Mouse (Mus musculus) embryonic facial prominence, embryonic 14.5 days (tissue): ENCODE measurements around the gene Sema4d. TPM values are rescaled to one million over a fixed set of nuclear protein-coding genes. Genes with fewer than 3 reads are reported as not detected.
A peak's percentile ranks its signal among the peaks of the same experiment; 100 is the strongest.

Source experiments
- ATAC-seq: fragments of 200-750 bp; cut with Nextera tagmentation; 2 replicates; pipeline ENCODE4 v1.8.0; 2017; ENCODE audit warnings: low read depth, moderate number of reproducible peaks, moderate TSS enrichment
- DNase-seq: peaks from one replicate; pipeline ENCODE4 v3.0.0-alpha.2; 2015; ENCODE audit warnings: low spot score
- H3K27ac ChIP-seq: fragments of 300-500 bp; sonication (generic); replicated peaks from 2 replicates; pipeline ENCODE4 v1.5.1; 2014; ENCODE audit warnings: low read depth, mild to moderate bottlenecking, low read length, moderate library complexity
- H3K27me3 ChIP-seq: fragments of 300-500 bp; sonication (generic); replicated peaks from 2 replicates; pipeline ENCODE4 v1.6.1; 2014; ENCODE audit warnings: low read length; ENCODE audit not compliant: control insufficient read depth, insufficient read depth
- H3K36me3 ChIP-seq: fragments of 300-500 bp; sonication (generic); 2 replicates; pipeline ENCODE4 v1.6.1; 2014; ENCODE audit warnings: low read length, mixed read lengths; ENCODE audit not compliant: control insufficient read depth, insufficient read depth
- H3K4me1 ChIP-seq: fragments of 300-500 bp; sonication (generic); 2 replicates; pipeline ENCODE4 v1.6.1; 2014; ENCODE audit warnings: antibody characterized with exemption, low read length; ENCODE audit not compliant: control insufficient read depth, insufficient read depth
- H3K4me2 ChIP-seq: fragments of 300-500 bp; sonication (generic); 2 replicates; pipeline ENCODE4 v1.6.1; 2014; ENCODE audit warnings: low read depth, mild to moderate bottlenecking, low read length, moderate library complexity, mixed read lengths
- H3K4me3 ChIP-seq: fragments of 300-500 bp; sonication (generic); 2 replicates; pipeline ENCODE4 v1.5.1; 2014; ENCODE audit warnings: low read depth, mild to moderate bottlenecking, low read length
- H3K9ac ChIP-seq: fragments of 300-500 bp; sonication (generic); 2 replicates; pipeline ENCODE4 v1.6.1; 2014; ENCODE audit warnings: low read depth, mild to moderate bottlenecking, low read length, moderate library complexity, mixed read lengths
- H3K9me3 ChIP-seq: fragments of 300-500 bp; sonication (generic); 2 replicates; pipeline ENCODE4 v1.6.1; 2016; ENCODE audit warnings: low read length; ENCODE audit not compliant: control insufficient read depth
- WGBS: fragments of 180-500 bp; shearing (Covaris S2); extraction: QIAGEN DNeasy Blood & Tissue Kit; methylation state at CpG from one replicate; pipeline ENCODE4 v1.1.7; 2014; 5-methylcytosine and 5-hydroxymethylcytosine counted together
- polyA plus RNA-seq: library from polyadenylated mRNA; unstranded; fragments of >200 nt; fragmentation: Nextera tagmentation; extraction: Ambion mirVana; gene quantifications from 2 replicates; pipeline ENCODE4 v1.2.1, GENCODE M21; 2014

Gene Sema4d
- polyA plus RNA-seq, 1 experiment from 2014 or later, result 11.7 TPM

DNA sequence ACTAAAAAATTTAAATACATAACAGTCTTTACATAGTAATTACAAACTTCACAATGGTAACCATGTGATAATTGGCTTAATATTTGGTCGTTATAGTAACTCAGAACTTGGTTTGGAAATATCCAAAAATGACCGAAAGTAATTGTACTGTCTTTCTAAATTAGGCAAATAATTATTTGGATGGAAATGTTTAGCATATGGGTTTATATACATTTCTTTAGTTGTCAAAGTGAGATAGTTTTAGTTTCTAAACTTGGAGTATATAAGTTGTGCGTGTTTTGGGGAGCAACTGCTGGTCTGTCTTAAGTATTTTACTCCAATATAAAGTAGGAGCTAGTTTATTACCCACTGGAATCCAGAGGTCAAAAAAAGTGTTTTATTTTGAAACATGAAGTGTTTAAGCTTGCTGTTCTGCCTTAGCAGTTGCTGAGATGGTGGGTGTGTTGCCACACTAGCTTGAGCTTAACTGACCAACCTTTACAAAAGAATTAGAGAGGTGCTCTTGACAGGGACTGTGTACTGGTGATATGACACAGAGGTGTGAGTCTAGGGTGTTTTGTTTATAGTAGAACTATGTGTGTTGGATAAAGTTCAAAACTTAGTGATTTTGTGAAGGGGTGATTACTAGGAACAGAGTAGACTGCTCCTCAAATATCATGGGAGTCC is 147.1 kb downstream of the Sema4d start:
- Histone ChIP-seq H3K9me3 (no peaks in the 10 kb centered on the region), H3K4me3 (peak overlapping the region; percentile 78), H3K27ac (no peak overlapping the region), H3K27me3 (no peaks in the 10 kb centered on the region), H3K4me2 (peak overlapping the region; percentile 62), H3K36me3 (peaks cover 3% of the 10 kb centered on the region; the same call in 1 of the 2 replicates), H3K4me1 (peaks cover 19% of the 10 kb centered on the region; the same call in 1 of the 2 replicates), H3K9ac (peak overlapping the region; percentile 89)
- WGBS, result 15% methylated on average over 3 of the region's 3 CpGs
- ATAC-seq (no peak), DNase-seq (no peak)

DNA sequence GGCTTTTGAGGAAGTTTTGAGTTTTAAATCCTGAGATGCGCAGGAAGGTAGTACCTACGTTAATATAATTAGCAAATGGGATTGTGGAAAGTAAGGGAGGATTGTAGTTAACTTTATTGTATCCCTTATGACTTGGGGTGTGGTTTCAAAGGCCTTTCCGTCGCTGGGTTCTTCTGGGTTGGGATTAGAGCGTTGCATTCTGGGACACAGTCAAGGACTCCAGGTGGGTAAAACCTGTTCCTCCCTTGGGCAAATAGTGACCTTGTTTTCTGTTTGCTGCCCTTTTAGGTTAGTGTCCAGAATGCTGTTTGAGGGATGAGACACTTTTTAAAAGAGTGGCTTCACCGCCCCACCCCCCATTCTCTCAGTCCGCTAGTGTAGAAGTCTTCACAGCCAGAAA is 147.7 kb downstream of the Sema4d start:
- Histone ChIP-seq H3K36me3 (peaks cover 3% of the 10 kb centered on the region; the same call in 1 of the 2 replicates), H3K27me3 (no peaks in the 10 kb centered on the region), H3K27ac (peak overlapping the region; percentile 74), H3K4me3 (peak overlapping the region; percentile 78), H3K9ac (peak overlapping the region; percentile 89), H3K9me3 (no peaks in the 10 kb centered on the region), H3K4me2 (peak overlapping the region; percentile 62), H3K4me1 (peaks cover 17% of the 10 kb centered on the region; the same call in 1 of the 2 replicates)
- ATAC-seq (no peak), DNase-seq (peak; percentile 51)
- 0% methylated on average over 7 of the region's 7 CpGs for WGBS

DNA sequence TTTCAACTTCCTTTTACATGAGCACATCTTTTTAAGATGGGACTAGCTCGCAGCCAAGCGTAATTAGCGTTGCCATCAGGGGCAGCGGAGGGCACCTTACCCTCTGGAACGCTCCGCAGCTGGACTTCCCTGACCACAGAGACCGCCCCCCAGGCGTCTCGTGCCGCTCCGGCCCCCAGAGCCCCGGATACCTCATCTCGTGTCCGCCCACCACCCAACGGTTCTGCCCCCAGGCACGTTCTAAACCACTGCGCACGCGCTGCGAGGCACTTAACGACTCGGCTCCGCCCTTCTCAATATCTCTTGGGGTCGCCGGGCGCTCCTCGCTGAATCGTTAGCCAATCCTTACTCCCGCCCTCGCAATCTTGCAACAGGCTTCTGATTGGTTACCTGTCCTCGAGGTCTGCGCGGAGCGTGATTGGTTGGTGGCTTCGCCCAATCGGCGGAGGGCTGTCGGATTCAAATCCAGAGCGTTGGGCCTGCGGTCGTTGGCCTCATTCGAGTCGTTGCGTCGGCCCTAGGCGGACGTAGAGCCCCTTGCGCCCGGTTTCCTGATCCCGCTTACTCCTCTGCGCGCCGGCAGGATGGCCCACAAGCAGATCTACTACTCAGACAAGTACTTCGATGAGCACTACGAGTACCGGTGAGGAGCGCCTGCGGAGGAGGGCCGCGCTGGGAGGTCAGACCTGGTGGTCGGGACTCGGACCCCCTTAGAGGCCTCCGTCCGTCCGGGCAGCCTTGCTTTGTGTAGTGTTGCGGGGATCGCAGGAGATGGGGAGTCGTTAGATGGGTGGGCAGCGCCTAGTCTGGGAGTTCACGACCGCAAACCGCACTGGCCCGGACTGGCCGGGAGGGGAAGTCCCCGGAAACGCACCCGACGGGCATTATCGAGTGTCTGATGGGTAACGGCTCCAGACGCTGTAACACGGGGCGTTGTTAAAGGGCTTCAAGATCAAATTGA is 148.4 kb downstream of the Sema4d start, which contains the start of gene Cks2:
Cks2 (plus strand) TSS at position 404 of the 961 bp plus-strand sequence.
- peak; percentile 100 for DNase-seq
- peak within 1 kb of the TSS; percentile 78 for H3K4me3 ChIP-seq
- no peaks in the 10 kb centered on the region for H3K27me3 ChIP-seq
- H3K4me1 ChIP-seq, result peaks cover 15% of the 10 kb centered on the region; the same call in 1 of the 2 replicates
- H3K27ac ChIP-seq, result peak within 1 kb of the TSS; percentile 74
- under 1% methylated on average over 69 of the region's 83 CpGs for WGBS
- no peaks in the 10 kb centered on the region for H3K9me3 ChIP-seq
- H3K4me2 ChIP-seq, result peak within 1 kb of the TSS; percentile 62
- peaks cover 3% of the 10 kb centered on the region; the same call in 1 of the 2 replicates for H3K36me3 ChIP-seq
- peak; percentile 98 for ATAC-seq
- peak within 1 kb of the TSS; percentile 89 for H3K9ac ChIP-seq

DNA sequence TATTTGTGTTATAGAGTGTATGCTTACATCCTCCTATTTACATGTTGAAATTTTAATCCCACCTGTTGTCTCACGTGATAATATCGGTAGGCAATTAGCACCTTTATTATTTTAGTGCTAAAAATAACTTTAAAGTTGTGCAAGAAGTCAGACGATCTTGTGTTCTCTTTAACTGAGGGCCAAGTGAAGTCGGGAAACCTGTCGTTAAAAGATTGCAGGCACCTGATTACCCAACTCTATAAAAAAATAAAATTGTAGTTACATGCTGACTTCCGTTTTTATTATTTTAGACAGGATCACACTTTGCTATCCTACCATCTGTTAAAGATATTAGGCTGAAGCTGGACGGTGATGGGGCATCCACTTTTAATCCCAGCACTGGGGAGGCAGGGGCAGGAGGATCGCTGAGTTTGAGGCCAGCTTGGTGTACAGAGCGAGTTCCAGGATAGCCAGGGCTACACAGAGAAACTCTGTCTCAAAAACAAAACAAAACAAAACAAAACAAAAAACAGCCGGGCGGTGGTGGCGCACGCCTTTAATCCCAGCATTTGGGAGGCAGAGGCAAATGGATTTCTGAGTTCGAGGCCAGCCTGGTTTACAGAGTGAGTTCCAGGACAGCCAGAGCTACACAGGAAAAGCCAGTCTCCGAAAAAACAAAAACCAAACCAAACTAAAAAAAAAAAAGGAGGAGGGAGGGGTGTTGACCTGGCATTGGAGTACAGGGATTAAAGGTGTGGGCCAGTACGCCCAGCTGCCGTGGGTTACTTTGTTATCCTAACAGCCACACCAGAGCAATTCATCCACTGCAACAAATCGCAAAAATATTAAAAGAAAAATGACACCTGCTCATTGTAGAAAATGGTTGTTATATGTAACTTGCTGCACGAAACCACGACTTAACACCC is 149.4 kb downstream of the Sema4d start:
- WGBS, result 44% methylated on average over 20 of the region's 20 CpGs
- peak overlapping the region; percentile 78 for H3K4me3 ChIP-seq
- H3K4me1 ChIP-seq, result peaks cover 15% of the 10 kb centered on the region; the same call in 1 of the 2 replicates
- H3K9ac ChIP-seq, result peak overlapping the region; percentile 64
- no peak for DNase-seq
- peak overlapping the region; percentile 9; the same call in 1 of the 2 replicates for H3K27ac ChIP-seq
- H3K36me3 ChIP-seq, result no peaks in the 10 kb centered on the region
- H3K27me3 ChIP-seq, result no peaks in the 10 kb centered on the region
- no peaks in the 10 kb centered on the region for H3K9me3 ChIP-seq
- ATAC-seq, result 0 out of 2 replicates have a peak, but pooled peaks have one; percentile 0
- peak overlapping the region; percentile 62 for H3K4me2 ChIP-seq

DNA sequence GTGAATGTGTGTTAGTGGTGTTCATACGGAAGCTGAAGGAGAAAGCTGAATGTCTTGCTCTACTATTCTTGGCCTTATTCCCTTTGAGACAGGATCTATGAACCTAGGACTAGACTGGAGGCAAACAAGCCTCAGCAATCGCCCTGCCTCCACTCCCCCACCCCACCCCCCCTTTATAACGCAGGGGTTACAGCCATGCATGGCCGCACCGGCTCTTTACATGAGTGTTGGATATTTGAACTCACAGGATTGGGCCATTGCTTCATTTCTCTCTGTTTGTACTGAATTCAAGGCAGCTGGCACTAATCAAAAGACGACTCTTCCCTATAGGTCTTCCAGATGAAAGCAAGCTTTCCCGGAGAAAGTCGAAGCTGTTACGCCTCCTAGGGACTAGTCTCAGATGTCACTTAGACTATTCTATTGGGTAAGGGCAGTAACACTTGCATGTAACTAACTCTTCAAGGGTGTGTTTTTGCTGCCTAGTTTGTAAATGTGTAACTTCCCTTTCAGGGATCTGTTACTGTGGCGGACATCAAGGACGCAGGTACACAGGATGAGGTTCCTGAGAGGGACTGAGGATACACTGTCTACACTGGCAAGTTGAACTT is 151.3 kb downstream of the Sema4d start:
- WGBS, result 22% methylated on average over 11 of the region's 11 CpGs
- H3K9me3 ChIP-seq, result no peaks in the 10 kb centered on the region
- H3K9ac ChIP-seq, result no peak overlapping the region
- ATAC-seq (no peak), DNase-seq (no peak)
- H3K4me3 ChIP-seq, result no peak overlapping the region
- no peaks in the 10 kb centered on the region for H3K27me3 ChIP-seq
- peaks cover 8% of the 10 kb centered on the region; the same call in 1 of the 2 replicates for H3K4me1 ChIP-seq
- no peaks in the 10 kb centered on the region for H3K36me3 ChIP-seq
- no peak overlapping the region for H3K27ac ChIP-seq
- no peak overlapping the region for H3K4me2 ChIP-seq

DNA sequence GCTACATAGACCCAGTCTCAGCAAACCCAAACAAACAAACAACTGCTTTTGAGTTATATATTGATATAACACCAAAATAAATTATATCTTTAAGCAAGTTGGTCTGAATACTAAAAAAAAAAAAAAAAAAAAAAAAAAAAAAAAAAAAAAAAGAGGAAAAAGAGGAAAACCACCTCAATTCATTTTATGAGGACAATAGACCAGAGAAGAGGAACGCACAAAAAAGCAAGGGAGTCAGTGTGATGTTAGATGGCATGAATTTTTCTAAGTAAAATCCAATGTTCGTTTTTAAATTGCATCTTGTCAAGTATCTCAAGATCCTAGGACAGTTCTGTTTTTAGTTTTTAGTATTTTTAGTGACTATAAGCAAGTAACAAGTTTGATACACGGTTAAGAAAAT is 152.1 kb downstream of the Sema4d start:
- Histone ChIP-seq H3K4me3 (no peak overlapping the region), H3K27me3 (no peaks in the 10 kb centered on the region), H3K36me3 (no peaks in the 10 kb centered on the region), H3K4me2 (no peak overlapping the region), H3K27ac (no peak overlapping the region), H3K4me1 (no peaks in the 10 kb centered on the region), H3K9ac (no peak overlapping the region), H3K9me3 (no peaks in the 10 kb centered on the region)
- ATAC-seq (no peak), DNase-seq (no peak)
- WGBS, result 88% methylated on average over 3 of the region's 3 CpGs

DNA sequence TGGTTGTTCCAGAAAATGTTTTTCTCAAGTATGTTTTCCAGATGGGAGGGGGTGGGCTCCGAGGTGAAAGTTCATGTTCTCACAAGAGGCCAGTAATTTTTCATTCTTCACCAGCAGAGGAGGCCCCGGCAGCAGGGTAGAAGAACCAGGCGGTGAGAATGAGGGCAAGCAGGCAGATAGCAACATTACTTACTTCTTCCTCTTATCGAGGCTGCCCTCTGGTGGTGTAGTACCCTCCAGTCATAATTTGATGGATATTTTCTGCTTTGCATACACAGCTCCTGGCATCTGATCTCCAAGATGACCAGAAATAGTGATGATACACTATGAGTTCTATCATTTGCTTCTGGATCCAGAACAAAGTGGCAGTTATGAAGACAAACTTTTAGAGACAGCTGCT is 154.6 kb downstream of the Sema4d start:
- Histone ChIP-seq H3K4me2 (no peak overlapping the region), H3K4me3 (no peak overlapping the region), H3K4me1 (no peaks in the 10 kb centered on the region), H3K27ac (no peak overlapping the region), H3K9me3 (no peaks in the 10 kb centered on the region), H3K36me3 (no peaks in the 10 kb centered on the region), H3K9ac (no peak overlapping the region), H3K27me3 (no peaks in the 10 kb centered on the region)
- DNase-seq, result no peak
- WGBS, result 72% methylated on average over 4 of the region's 4 CpGs
- no peak for ATAC-seq
